Mouse (Mus musculus): ENCODE measurements around the gene Nars2.

DNA sequence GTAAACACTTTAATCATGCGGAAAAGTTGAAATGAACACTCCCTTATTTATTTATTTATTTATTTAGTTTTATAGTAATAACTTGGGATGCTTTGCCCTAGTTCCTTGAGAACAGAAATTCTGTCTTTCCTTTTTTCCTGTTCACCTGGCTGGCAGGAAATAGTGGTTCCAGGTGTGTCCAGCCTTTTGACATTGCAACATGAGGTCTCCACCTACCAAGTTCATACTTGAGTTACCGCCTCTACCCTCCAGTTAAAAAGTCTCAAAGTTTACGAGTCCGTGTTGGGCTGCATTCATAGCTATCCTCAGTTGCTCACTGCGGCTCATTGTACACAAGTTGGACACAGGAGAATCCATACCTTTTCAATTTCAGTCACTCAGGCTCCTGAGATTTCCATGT is 789 bp downstream of the Nars2 start:
- TF ChIP-seq CTCF (conservative IDR thresholded peaks at IDR 0.05 in 1 of 2, IDR thresholded peaks at IDR 0.05 in 1 of 2; ENCODE audit: low read depth in 2 of 2, low read length in 2 of 2) = no peak
- TF ChIP-seq MAZ (IDR thresholded peaks at IDR 0.05; ENCODE audit: low read depth, low read length) = no peak
- no peak for TF ChIP-seq POLR2A (IDR thresholded peaks at IDR 0.05; ENCODE audit: low read depth, low read length)
- no peak for TF ChIP-seq MXI1 (IDR thresholded peaks at IDR 0.05; ENCODE audit: low read depth, low read length)

All from CH12.LX (cell line).